Mouse (Mus musculus) forebrain, postnatal 0 days (tissue): ENCODE results near the gene Tshz2. TPM values are rescaled to one million over a fixed set of nuclear protein-coding genes. Genes with fewer than 3 reads are reported as not detected.
A peak's percentile ranks its signal among the peaks of the same experiment; 100 is the strongest.

ENCODE experiments used
- ATAC-seq: fragments of 200-750 bp; cut with Nextera tagmentation; 2 replicates; pipeline ENCODE4 v1.8.0; 2017; ENCODE audit warnings: mild to moderate bottlenecking, moderate library complexity
- DNase-seq: peaks from one replicate; pipeline ENCODE4 v3.0.0-alpha.2; 2015
- H3K27ac ChIP-seq: fragments of 300-500 bp; sonication (generic); 2 replicates; pipeline ENCODE4 v1.5.1; 2014; ENCODE audit warnings: low read depth, mild to moderate bottlenecking, antibody characterized with exemption, low read length, moderate library complexity, mixed read lengths
- H3K27me3 ChIP-seq: fragments of 300-500 bp; sonication (generic); 2 replicates; pipeline ENCODE4 v1.6.1; 2014; ENCODE audit warnings: mild to moderate bottlenecking, low read length, mixed read lengths; ENCODE audit not compliant: insufficient read depth
- H3K36me3 ChIP-seq: fragments of 300-500 bp; sonication (generic); 2 replicates; pipeline ENCODE4 v1.6.1; 2014; ENCODE audit warnings: mild to moderate bottlenecking, moderate library complexity; ENCODE audit not compliant: insufficient read depth
- H3K4me1 ChIP-seq: fragments of 300-500 bp; sonication (generic); 2 replicates; pipeline ENCODE4 v1.6.1; 2014; ENCODE audit warnings: antibody characterized with exemption; ENCODE audit not compliant: insufficient read depth
- H3K4me2 ChIP-seq: fragments of 300-500 bp; sonication (generic); 2 replicates; pipeline ENCODE4 v1.6.1; 2014; ENCODE audit warnings: low read depth, mild to moderate bottlenecking, moderate library complexity
- H3K4me3 ChIP-seq: fragments of 300-500 bp; sonication (generic); 2 replicates; pipeline ENCODE4 v1.5.1; 2014; ENCODE audit warnings: low read depth, low read length, mixed read lengths
- H3K9ac ChIP-seq: fragments of 300-500 bp; sonication (generic); 2 replicates; pipeline ENCODE4 v1.6.1; 2014; ENCODE audit warnings: mild to moderate bottlenecking
- H3K9me3 ChIP-seq: fragments of 300-500 bp; sonication (generic); 2 replicates; pipeline ENCODE4 v1.6.1; 2016; ENCODE audit warnings: low read length
- CTCF ChIP-seq: sonication (generic); IDR thresholded peaks from 2 replicates; pipeline ENCODE4 v1.5.1; 2016; ENCODE audit warnings: antibody characterized with exemption, control low read depth, low read depth
- WGBS: fragments of 180-500 bp; shearing (Covaris S2); extraction: QIAGEN DNeasy Blood & Tissue Kit; methylation state at CpG from one replicate; pipeline ENCODE4 v1.1.7; 2014; 5-methylcytosine and 5-hydroxymethylcytosine counted together
- polyA plus RNA-seq: library from polyadenylated mRNA; unstranded; fragments of >200 nt; fragmentation: Nextera tagmentation; extraction: Ambion mirVana; gene quantifications from 2 replicates; pipeline ENCODE4 v1.2.1, GENCODE M21; 2015
- total RNA-seq: library from RNA; depleted of rRNA; stranded (reverse); fragments of >200 nt; gene quantifications from 2 replicates; pipeline ENCODE4 v1.2.3, GENCODE M21; 2014

The Tshz2 gene
- total and polyA plus RNA-seq, 2 experiments from 2014 or later, result 19.7 to 29.2 TPM

DNA sequence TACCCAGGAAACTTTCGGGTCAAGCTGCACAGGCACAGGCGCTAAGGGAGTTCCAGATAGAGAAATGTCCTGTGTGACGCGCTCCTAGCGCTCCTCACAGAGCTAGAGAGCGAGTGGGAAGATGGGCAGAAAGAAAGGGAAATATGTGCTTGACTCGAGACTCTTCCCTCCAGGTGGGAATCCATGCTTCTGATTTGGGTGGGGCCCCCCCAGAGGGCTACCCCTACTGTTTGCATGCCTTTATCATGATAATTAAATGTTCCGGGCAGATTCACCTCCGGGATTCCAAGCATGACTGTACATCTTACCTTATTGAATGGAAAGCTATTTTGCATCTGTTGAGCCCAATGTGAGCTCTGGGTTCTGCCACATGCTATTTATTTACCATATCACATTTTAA lies 255.1 kb downstream of the Tshz2 start:
- Histone ChIP-seq H3K9me3 (no peaks in the 10 kb centered on the region), H3K4me1 (no peaks in the 10 kb centered on the region), H3K27ac (no peak overlapping the region), H3K4me2 (no peak overlapping the region), H3K36me3 (no peaks in the 10 kb centered on the region), H3K9ac (no peak overlapping the region), H3K27me3 (no peaks in the 10 kb centered on the region), H3K4me3 (no peak overlapping the region)
- DNase-seq (no peak), ATAC-seq (no peak)
- no peak for TF ChIP-seq CTCF
- 81% methylated on average over 9 of the region's 9 CpGs for WGBS

GRCm38 (mm10) chr2:169892441-169893038 lies 259.7 kb downstream of the Tshz2 start:
- peak overlapping the region; percentile 16; the same call in 1 of the 2 replicates for H3K27ac ChIP-seq
- H3K4me1 ChIP-seq, result no peaks in the 10 kb centered on the region
- DNase-seq (peak; percentile 60), ATAC-seq (peak; percentile 91; the same call in 1 of the 2 replicates)
- H3K9ac ChIP-seq, result no peak overlapping the region
- H3K27me3 ChIP-seq, result no peaks in the 10 kb centered on the region
- H3K9me3 ChIP-seq, result no peaks in the 10 kb centered on the region
- H3K36me3 ChIP-seq, result no peaks in the 10 kb centered on the region
- H3K4me3 ChIP-seq, result no peak overlapping the region
- 11% methylated on average over 14 of the region's 14 CpGs for WGBS
- H3K4me2 ChIP-seq, result no peak overlapping the region
- TF ChIP-seq CTCF, result no peak; the same call in 1 of the 2 replicates

- no peak overlapping the region for H3K4me2 ChIP-seq
- H3K4me3 ChIP-seq, result no peak overlapping the region
- ATAC-seq, result peak; percentile 88
- DNase-seq, result peak; percentile 47
- H3K27ac ChIP-seq, result no peak overlapping the region
- TF ChIP-seq CTCF, result no peak
- H3K27me3 ChIP-seq, result no peaks in the 10 kb centered on the region
- no peaks in the 10 kb centered on the region for H3K9me3 ChIP-seq
- 56% methylated on average over 7 of the region's 7 CpGs for WGBS
- no peak overlapping the region for H3K9ac ChIP-seq
- H3K4me1 ChIP-seq, result no peaks in the 10 kb centered on the region
- H3K36me3 ChIP-seq, result no peaks in the 10 kb centered on the region
These were observed 270.1 kb downstream of the Tshz2 start for GRCm38 (mm10) chr2:169902896-169903295.

- no peak overlapping the region for H3K4me2 ChIP-seq
- no peak for TF ChIP-seq CTCF
These were observed 273.6 kb downstream of the Tshz2 start for GRCm38 (mm10) chr2:169906396-169906795.

GRCm38 (mm10) chr2:169907979-169908378 lies 275.2 kb downstream of the Tshz2 start:
- H3K4me3 ChIP-seq, result no peak overlapping the region
- H3K9me3 ChIP-seq, result no peaks in the 10 kb centered on the region
- TF ChIP-seq CTCF, result no peak
- DNase-seq (no peak), ATAC-seq (no peak)
- H3K9ac ChIP-seq, result no peak overlapping the region
- no peak overlapping the region for H3K27ac ChIP-seq
- 84% methylated on average over 7 of the region's 7 CpGs for WGBS
- H3K4me2 ChIP-seq, result no peak overlapping the region
- 0 out of 2 replicates have a peak, but pooled peaks cover 3% of the 10 kb centered on the region for H3K4me1 ChIP-seq
- H3K27me3 ChIP-seq, result no peaks in the 10 kb centered on the region
- no peaks in the 10 kb centered on the region for H3K36me3 ChIP-seq

More at GRCm38 (mm10) chr2:169906396-169906795, 273.6 kb downstream of the Tshz2 start:
- ATAC-seq (no peak), DNase-seq (no peak)
- H3K9ac ChIP-seq, result no peak overlapping the region
- H3K4me1 ChIP-seq, result no peaks in the 10 kb centered on the region
- no peaks in the 10 kb centered on the region for H3K36me3 ChIP-seq
- no peak overlapping the region for H3K4me3 ChIP-seq
- H3K27ac ChIP-seq, result no peak overlapping the region
- H3K27me3 ChIP-seq, result no peaks in the 10 kb centered on the region
- WGBS, result 26% methylated on average over 9 of the region's 9 CpGs
- H3K9me3 ChIP-seq, result no peaks in the 10 kb centered on the region

GRCm38 (mm10) chr2:169910606-169911005 lies 277.8 kb downstream of the Tshz2 start:
- Histone ChIP-seq H3K4me2 (no peak overlapping the region), H3K27ac (no peak overlapping the region), H3K9ac (no peak overlapping the region), H3K36me3 (no peaks in the 10 kb centered on the region), H3K27me3 (no peaks in the 10 kb centered on the region), H3K4me3 (no peak overlapping the region), H3K4me1 (0 out of 2 replicates have a peak, but pooled peaks cover 8% of the 10 kb centered on the region), H3K9me3 (no peaks in the 10 kb centered on the region)
- no peak for DNase-seq
- no peak for ATAC-seq
- WGBS, result 53% methylated on average over 4 of the region's 4 CpGs
- no peak for TF ChIP-seq CTCF

GRCm38 (mm10) chr2:169912826-169913225 lies 280.0 kb downstream of the Tshz2 start:
- no peak for TF ChIP-seq CTCF
- H3K27ac ChIP-seq, result no peak overlapping the region

More at GRCm38 (mm10) chr2:169912826-169913225, 280.0 kb downstream of the Tshz2 start:
- H3K27me3 ChIP-seq, result no peaks in the 10 kb centered on the region
- H3K9me3 ChIP-seq, result no peaks in the 10 kb centered on the region
- 40% methylated on average over 14 of the region's 14 CpGs for WGBS
- no peak overlapping the region for H3K4me3 ChIP-seq
- H3K4me2 ChIP-seq, result no peak overlapping the region
- DNase-seq (peak; percentile 45), ATAC-seq (peak; percentile 65; the same call in 1 of the 2 replicates)
- 0 out of 2 replicates have a peak, but pooled peaks cover 8% of the 10 kb centered on the region for H3K4me1 ChIP-seq
- no peaks in the 10 kb centered on the region for H3K36me3 ChIP-seq
- no peak overlapping the region for H3K9ac ChIP-seq
